Mouse (Mus musculus) monocyte, adult 2 months (primary cell): ENCODE results near the gene Sarnp.

Experiments used
- DNase-seq, 2 experiments: peaks; one replicate each; pipeline ENCODE4 v3.0.0; 2022; ENCODE audit warnings: low spot score in 2 of 2, low read depth in 1 of 2

The Sarnp gene

DNA sequence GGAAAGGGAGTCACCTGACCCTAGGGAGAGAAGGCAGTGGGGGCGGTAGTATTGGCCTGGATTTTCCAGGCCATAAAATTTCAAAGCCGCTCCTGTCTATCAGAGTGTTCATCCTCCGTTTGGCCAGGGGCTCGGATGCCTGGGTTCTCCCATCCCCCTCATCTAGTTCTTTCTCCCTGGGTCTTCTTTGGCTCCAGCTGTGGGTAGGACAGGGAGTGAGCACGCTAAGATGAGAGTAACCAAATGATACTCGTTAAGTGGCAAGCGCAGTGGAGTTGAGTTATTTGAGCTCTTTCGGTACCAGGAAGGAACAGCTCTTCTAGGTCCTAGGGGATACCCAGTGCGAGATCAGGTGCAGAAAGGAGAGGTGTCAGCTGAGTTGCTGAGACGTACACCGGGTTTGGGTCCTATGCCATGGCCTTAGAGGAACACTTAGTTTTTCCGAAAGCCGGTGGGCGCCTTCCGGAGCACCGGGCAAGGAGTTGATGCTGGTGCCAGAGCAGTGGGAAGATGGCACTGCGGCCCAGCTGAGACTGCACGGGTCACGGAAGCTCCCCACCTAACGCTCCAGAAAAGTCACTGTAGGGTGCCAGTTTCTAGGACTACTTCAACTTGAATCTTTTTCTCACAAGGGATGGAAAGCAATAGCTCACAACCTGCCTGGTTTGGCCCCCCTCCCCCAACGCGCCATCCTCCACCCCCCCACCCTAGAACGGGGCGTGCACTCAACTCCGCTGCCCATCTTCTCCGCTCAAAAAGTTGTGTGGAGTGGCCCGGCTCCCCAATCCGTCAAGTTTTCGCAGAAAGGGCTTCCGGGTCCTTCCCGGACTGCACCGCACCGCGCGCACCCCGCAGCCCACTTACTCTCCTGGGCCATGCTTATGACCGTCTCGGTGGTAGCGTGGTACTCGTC lies 73.5 kb downstream of the Sarnp start:
- DNase-seq, result no peak

DNA sequence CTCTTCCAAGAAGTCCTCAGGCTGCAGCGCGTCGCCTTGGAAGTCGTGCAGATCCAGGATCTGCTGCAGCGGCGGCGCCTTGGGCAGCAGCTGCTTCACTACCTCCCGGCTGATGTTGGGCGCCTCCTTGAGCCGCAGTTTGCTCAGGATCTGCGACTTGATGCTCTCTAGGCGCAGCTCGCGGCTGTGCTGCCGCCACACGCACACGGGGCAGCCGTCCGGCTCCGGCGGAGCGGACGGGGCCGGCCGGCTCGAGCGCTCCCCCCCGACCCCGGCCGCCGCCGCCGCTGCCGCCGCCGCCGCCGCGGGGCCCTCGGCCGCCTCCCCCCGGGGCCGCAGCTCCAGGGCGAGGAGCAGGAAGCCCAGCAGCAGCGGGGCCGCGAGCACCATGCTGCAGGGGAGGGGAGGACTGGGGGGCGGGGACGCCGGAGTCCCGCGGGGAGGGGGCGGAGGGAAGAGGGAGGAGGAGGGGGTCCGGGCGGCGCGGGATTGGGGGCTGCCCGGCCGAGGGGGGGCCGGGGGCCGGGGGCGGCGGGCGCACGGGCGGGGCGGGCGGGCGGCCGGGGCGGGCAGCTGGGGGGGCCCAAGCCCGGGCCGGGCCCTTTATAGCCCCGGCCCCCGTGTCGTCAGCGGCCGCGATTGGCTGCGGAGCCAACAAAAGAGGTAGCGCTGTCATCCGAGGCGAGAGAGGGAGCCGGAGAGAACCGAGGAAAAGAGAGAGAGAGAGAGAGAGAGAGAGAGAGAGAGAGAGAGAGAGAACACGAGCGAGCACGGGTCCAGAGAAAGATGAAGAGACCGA lies 74.4 kb downstream of the Sarnp start, which contains the start of gene Gdf11:
Gene Gdf11, minus strand, starts transcription at position 423 of the 799 bp plus-strand sequence.
- DNase-seq, result no peak

DNA sequence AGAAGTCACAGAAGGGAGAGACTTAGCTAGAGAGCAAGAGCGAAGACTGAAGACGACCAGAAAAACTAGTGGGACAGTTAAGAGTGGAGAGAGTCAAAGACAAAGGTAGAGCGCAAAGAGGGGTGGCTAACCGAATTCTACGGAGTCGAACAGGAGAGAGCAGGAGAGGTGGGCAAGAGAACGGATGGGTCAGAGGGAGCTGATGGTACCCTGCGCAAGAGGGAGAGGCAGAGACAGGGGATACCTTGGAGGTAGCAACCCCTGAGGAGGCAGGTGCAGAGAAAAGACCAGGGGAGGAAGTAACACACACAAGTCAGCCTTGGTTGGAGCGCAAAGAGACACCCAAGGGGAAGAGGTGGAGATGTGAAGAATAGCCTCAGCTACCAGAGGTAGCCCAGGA lies 75.1 kb downstream of the Sarnp start:
- DNase-seq, result no peak

DNA sequence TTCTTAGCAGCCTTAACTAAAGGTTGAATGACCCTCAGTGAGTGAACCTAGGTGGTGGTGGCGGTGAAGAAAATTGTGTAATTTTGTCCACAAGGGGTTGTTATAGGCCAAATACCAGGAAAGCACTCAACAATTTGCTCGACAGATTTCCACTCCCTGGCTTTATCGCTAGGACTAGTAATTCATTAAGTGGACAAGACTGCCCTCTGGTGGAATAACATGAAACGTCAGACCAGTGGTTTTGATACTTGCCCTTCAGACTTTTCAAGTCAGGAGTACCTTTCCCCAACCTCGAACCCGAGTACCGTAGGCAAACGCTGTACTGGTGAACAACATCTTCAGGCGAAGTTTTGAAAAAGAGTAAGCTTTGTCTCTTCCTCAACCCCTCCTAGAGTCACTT lies 78.3 kb downstream of the Sarnp start:
- peak; percentile 27 to 46 for DNase-seq

DNA sequence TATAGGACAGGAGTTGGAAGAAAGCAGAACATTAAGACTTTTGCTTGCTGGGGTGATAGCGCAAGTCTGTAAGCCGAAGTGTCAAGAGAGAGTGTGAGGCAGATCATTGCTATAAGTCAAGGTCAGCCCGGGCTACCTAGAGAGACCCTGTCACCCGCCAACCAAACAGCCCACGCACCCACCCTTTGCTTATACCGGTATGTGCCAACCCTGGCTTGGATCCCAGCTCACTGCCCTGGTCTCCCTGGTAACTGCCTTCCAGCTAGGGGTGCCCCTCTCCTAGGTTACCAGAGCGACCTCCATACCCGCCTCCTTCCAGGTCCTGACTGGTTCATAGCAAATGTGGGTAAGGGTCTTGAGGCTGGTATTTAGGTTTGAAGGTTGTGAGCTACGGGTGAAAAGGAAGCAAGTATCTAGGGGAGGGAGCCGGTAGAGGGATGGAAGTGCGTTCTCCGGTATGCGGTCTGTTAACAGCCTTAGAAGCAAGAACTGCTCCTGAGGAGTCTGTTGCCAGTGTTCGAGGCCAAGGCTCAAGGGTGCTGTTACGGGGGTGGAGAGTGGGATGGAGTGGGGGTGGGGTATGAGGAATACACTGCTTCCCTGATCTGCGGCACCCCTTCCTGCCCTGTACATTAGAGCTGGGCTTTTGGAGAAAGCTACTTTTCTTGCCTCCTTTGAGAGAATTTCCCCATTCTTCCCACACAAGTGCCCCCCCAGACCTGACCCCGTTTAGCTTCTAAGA lies 79.0 kb downstream of the Sarnp start:
- no peak for DNase-seq

DNA sequence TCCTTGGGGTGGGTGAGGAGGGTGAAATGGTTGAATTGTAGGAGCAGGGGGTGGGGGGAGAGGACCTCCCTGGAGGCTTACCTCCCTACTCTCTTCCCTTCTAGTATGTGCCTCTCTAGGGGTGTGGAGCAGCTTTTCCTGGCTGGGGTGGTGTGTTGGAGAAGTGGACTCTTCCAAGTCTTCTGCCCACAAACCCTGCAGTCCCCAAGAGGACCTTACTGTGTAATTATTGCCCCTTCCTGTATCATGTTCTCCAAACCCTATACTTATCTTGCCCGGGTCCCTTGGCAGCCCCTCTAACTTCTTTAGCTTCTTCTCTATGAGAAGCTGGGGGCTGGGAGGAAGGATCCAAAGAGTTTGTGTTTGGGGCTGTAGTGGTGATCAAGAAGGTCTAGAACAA lies 79.7 kb downstream of the Sarnp start:
- no peak for DNase-seq

DNA sequence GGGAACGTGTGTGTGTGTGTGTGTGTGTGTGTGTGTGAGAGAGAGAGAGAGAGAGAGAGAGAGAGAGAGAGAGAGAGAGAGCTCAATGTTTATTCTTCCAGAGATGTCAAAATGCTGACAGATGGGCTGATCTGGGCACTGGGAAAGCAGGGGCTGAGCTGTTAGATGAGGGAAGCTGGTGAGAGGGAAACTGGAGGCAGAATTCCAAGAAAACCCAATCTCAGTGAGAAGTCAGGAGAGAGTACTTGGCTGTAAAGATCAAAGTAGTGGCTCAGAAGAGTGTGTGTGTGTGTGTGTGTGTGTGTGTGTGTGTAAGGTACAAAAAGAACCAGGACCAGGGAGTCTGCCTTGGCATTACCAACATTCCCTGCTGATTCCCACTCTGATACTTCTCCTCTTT lies 80.4 kb downstream of the Sarnp start:
- no peak for DNase-seq

DNA sequence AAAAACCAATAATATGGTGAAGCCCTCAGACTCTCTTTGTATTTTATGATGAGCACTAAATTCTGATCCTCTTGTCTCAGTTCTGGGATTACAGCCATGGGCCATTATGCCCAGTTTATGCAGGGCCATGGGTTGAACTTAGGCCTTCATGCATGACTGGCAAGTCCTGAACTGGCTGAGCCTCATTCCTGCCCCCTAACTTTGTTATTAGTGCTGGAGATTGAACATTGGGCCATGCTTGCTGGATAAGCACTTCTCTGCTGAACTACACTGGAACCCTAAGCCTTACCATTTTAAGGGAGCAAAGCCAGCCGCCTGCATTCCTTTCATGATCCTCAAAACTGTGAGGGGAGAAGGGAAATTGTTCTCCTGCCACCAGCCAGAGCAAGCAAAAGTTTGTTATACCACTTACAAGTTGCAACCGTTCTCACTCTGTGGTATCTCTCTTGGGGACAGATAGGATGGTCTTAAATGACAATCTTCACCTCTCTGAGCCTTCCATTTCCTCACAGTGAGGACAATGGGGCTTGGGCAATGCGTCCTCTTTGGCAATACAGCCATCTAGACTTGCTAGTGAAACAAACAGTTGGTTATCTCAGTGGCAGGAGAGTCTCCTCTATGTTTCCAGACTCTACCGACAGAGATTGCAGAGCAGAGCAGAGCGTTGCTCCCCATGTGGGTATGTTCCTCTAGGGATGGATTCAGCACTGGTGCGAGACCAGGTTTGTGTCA lies 82.8 kb downstream of the Sarnp start:
- DNase-seq, result no peak

DNA sequence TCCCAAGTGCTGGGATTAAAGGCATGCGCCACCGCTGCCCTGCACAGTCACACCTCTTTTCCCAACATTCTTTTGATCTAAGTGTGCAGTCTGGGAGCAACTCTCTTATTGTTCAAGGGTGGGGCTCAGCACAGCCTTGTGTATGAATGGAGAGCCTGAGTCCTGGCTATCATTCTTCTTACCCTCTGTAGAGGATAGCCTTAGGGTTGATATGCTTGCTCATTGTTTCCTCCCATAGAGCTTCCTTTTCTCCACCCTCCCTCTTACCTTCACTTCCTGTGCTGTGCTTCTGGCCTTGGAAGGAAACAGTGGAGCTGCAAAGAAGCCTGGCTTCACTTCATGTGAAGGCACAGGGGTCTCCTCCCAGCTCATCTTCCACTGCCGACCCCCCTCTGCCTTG lies 83.6 kb downstream of the Sarnp start, which contains the start of gene Cd63:
Gene Cd63, plus strand, starts transcription at position 292 of the 400 bp plus-strand sequence.
- no peak for DNase-seq

DNA sequence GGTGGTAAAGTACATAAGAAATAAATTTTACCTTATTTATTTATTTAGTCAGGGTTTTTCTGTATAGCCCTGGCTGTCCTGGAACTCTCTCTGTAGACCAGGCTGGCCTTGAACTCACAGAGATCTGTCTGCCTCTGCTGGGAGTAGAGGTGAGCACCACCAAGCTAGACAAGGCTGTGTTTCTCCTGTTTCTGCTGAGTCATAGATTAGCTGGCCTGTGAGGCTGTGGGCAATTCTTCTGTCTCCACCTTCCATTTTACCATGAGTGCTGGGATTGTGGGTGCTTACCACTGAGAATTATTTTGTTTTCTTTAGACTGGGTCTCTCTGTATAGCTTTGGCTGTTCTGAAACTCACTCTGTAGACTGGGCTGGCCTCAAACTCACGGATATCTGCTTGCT lies 84.3 kb downstream of the Sarnp start:
- DNase-seq, result no peak

DNA sequence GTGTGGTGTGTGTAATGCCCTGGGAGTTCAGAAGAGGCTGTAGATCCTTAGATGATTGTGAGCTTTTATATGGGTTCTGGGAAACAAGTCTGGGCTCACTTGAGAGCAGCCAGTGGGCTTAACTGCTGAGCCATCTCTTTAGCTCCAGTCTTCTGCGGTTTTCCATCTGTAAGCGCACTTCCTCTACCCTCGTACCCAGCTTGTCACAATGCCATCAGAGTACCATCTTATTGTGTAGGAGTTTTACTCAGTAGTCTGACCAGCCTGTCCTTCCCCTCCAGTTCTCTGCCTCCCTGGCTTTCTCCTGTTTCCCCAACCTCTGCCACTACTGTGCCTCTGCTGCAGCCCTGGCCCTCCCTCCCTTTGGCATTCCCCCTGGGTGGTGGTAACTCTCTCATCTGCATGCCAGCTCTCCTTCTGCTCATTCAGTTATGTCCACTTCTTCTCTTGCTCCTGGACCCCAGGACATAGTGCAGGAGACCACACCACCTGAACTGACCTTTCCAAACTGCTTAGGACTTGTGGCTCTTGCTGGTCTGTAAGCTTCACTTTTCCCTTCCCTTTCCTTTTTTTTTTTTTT lies 85.4 kb downstream of the Sarnp start:
- no peak for DNase-seq

DNA sequence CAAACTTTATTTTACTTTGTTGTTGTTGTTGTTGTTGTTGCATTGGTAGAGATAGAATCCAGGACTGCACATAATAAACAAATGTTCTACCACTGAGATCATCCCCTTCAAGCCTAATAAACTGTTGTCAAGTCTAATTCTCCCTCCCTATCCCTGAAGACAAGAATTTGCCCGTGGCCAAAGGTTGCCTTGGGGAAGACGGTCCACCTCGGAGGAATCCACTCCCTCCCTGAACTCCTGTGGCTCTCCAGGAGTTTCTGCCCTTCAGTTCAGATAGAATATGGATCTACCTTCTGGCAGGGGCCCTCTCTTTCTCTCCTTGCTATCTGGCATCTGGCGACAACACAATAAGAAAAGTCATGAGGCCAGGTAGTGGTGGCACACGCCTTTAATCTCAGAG lies 87.7 kb downstream of the Sarnp start:
- DNase-seq, result no peak

DNA sequence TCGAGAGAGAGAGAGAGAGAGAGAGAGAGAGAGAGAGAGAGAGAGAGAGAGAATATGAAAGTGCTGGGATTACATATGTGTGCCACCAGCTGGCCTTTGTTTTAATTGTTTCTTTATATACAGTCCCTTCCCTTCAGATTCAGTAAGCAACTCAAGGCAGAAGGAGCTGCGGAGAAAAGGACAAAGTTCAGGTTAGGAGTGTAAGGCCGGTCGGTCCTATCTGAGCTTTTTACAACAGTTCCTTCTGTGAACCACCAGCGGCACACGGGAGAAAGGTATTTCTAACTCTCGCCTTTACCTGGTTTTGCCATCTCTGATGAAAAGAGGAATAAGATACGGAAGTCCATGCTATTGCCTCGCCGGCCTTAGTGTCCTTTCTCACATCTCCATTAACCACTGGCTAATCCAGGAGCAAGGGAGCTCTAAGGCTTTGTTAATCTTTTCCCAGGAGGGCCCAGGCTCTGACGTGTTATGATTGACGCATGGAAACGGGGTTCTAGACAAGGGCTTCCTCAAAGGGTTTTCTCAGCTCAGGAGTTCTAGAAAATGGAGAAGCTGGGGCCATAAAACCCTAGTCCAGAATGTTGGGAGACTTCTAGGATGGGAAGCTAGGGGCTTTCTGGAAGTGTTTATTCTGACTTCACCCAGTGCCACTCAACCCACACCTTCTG lies 91.8 kb downstream of the Sarnp start:
- DNase-seq, result no peak

DNA sequence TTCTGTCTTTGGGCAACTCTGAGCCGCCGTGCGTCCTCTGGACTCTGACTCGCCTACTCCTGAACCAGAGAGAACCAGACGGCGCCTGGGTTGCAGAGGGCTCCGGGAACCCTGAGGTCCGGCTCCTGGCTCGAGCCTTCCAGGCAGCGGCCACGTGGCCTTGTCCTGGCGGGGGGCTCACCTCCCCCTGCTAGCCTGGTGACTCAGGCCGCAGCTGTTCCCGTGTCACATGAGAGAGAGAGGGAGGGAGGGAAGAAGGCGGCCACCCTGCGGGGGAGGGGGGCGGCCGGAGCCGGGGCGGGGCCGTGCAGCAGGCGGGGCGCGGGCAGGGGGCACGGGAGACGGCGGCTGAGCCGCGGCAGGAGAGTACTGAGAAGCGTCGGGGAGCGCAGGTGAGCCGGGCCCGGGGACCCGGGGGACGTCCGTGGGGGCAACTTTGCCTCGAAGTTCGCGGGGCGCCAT lies 92.5 kb downstream of the Sarnp start:
- no peak for DNase-seq

DNA sequence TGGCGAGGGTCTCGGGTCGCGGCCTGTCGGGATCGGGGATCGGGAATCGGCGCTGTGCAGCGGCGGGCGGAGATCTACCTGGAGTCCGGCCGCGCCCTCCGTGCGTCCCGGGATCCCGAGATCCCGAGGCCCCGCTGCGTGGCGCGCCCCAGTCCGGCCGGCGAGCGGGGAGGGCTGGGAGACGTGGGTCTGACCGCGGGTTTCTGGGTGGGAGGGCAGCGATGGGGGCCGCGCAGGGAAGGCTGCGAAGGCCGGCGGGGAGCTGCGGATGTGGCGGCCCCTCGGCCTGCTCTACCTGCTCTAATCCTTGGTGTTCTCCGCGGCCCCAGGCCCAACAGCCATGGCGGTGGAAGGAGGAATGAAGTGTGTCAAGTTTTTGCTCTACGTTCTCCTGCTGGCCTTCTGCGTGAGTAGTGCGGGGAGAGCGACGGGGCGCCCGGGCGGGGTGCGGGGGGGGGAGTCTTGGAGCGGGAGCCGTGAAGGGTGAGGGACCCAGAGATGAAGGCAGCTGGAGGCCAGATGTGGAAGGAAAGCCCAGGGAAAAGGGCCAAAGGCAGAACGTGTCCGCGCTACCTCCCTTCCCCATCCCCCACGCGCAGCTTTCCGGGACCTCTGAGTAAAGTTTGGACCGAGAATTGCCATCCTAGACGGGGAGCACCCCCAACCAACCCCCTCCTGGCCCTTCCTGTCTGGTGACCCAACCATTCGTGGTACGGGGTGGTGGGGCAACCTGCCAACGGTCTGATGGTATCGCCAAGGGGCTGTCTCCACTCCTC lies 93.1 kb downstream of the Sarnp start:
- no peak for DNase-seq

DNA sequence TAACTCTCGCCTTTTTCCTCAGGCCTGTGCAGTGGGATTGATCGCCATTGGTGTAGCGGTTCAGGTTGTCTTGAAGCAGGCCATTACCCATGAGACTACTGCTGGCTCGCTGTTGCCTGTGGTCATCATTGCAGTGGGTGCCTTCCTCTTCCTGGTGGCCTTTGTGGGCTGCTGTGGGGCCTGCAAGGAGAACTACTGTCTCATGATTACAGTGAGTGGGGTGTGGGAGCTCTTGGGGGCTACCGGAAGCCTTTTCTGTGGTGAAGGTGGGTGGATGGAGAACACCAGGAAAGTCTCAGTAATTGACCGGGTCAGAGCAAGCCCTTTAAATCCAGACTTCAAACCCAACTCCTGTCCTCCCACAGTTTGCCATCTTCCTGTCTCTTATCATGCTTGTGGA lies 94.3 kb downstream of the Sarnp start:
- no peak for DNase-seq

DNA sequence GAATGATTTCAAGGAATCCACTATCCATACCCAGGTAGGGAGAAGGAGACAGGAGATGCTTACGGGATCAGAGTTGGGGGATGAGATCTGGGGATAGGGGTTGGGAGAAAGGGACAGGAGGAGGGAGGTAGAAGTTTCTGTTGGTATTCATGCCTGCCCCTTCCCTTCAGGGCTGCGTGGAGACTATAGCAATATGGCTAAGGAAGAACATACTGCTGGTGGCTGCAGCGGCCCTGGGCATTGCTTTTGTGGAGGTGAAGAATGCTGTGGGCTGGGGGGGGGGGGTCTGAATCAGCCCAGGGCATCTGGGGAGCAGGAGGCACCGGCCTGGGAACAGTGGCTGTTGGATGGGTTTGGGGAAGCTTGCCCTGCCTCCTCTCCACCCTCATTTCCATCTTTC lies 95.1 kb downstream of the Sarnp start:
- no peak for DNase-seq

DNA sequence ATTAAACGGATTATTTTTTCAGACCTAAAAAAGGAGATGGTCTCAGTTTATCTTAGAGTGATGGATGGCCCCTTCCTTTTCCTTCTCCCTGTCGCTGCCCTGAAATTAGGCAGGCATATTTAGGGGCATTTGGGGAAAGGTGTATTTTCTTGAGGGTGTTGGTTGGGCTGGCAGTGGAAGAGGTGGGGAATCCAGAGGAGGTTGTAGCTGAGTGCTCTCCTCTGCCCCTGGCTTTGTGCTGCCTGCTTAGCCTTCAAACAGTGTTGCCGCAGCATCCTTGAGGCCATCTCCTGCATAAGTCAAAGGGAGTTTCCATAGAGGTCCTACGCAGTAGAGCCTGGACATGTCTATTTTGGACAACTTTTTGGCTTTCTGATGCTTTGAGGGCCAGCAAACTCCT lies 95.7 kb downstream of the Sarnp start:
- DNase-seq, result no peak

DNA sequence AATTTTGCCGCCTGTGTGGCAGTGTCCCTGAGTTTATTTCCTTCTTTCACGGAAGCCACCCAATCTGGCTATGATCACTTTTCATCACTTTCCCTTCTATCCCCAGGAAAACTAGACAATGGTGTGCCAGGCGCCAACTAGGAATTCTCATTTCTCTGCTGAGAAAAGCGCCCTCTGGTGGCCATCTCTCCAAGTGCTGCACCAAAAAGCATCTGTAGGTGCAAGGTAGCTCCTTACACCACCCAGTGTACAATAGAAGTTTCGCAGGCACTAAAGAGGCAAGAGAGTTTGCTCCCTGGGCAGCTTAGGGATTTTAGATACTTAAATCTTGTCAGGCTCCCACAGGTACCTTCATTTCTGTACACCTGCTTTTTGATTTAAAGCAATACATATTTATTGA lies 96.1 kb downstream of the Sarnp start:
- DNase-seq, result peak in 1 of 2 experiments; percentile 62
